Mouse (Mus musculus): ENCODE data around the gene Arl5a.

DNA sequence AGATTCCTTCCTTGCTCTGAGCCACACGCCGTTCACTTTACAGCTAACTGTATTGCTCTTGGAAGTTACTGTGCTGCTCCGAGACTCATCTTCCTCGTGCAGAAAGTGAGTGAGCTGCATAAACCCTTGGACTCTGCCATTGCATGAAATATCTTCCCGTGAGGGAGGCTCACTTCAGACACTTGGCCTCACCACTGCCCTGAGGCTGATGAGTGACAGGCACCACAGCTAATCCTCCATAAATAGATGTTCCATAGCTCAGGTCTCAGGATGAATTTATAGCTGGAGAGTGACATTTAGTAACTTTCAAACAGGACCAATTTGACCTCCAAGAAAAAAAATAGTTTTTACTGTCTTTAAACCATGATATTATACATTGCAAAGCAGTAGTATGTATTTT, 66.5 kb downstream of the Arl5a start:
- no peak for TF ChIP-seq CTCF (IDR thresholded peaks at IDR 0.05; ENCODE audit: control insufficient read depth, insufficient read depth, insufficient read length)
- TF ChIP-seq MYOG (IDR thresholded peaks at IDR 0.05; ENCODE audit: control insufficient read depth, extremely low read depth, insufficient read length) = no peak
- TF ChIP-seq MAX (IDR thresholded peaks at IDR 0.05) = no peak

All from C2C12 (cell line).